Mouse (Mus musculus) stomach, postnatal 0 days (tissue): Measurements from ENCODE around the gene Mctp1. TPM values are rescaled to one million over a fixed set of nuclear protein-coding genes. Genes with fewer than 3 reads are reported as not detected.

Experiments
- ATAC-seq: fragments of 200-750 bp; cut with Nextera tagmentation; 2 replicates; pipeline ENCODE4 v1.8.0; 2017; ENCODE audit not compliant: low FRiP score, low TSS enrichment
- DNase-seq: peaks from one replicate; pipeline ENCODE4 v3.0.0-alpha.2; 2016; ENCODE audit warnings: low spot score
- H3K27ac ChIP-seq: fragments of 300-500 bp; sonication (generic); replicated peaks from 2 replicates; pipeline ENCODE4 v1.5.1; 2014; ENCODE audit warnings: mild to moderate bottlenecking, control low read depth
- H3K27me3 ChIP-seq: fragments of 300-500 bp; sonication (generic); 2 replicates; pipeline ENCODE4 v1.6.1; 2014; ENCODE audit warnings: low read length; ENCODE audit not compliant: control insufficient read depth, insufficient read depth
- H3K36me3 ChIP-seq: fragments of 300-500 bp; sonication (generic); 2 replicates; pipeline ENCODE4 v1.6.1; 2014; ENCODE audit warnings: low read length, mixed read lengths; ENCODE audit not compliant: control insufficient read depth, insufficient read depth
- H3K4me1 ChIP-seq: fragments of 300-500 bp; sonication (generic); replicated peaks from 2 replicates; pipeline ENCODE4 v1.6.1; 2014; ENCODE audit warnings: antibody characterized with exemption; ENCODE audit not compliant: control insufficient read depth, insufficient read depth
- H3K4me2 ChIP-seq: fragments of 300-500 bp; sonication (generic); replicated peaks from 2 replicates; pipeline ENCODE4 v1.6.1; 2014; ENCODE audit warnings: low read depth, mild to moderate bottlenecking, control low read depth, moderate library complexity
- H3K4me3 ChIP-seq: fragments of 300-500 bp; sonication (generic); 2 replicates; pipeline ENCODE4 v1.5.1; 2014; ENCODE audit warnings: low read depth, low read length, control low read depth
- H3K9ac ChIP-seq: fragments of 300-500 bp; sonication (generic); 2 replicates; pipeline ENCODE4 v1.6.1; 2014; ENCODE audit warnings: mild to moderate bottlenecking, low read length, control low read depth, mixed read lengths
- H3K9me3 ChIP-seq: fragments of 300-500 bp; sonication (generic); 2 replicates; pipeline ENCODE4 v1.6.1; 2016; ENCODE audit warnings: low read length; ENCODE audit not compliant: control insufficient read depth
- CTCF ChIP-seq: IDR thresholded peaks from 2 replicates; pipeline ENCODE4 v1.5.1; 2016; ENCODE audit warnings: antibody characterized with exemption, low read depth, mild to moderate bottlenecking, moderate library complexity
- EP300 ChIP-seq: optimal IDR thresholded peaks from 2 replicates; pipeline ENCODE3; 2016; ENCODE audit warnings: antibody characterized with exemption
- WGBS: fragments of 180-500 bp; shearing (Covaris S2); extraction: QIAGEN DNeasy Blood & Tissue Kit; methylation state at CpG from one replicate; pipeline ENCODE4 v1.1.7; 2014; 5-methylcytosine and 5-hydroxymethylcytosine counted together
- polyA plus RNA-seq: library from polyadenylated mRNA; unstranded; fragments of >200 nt; fragmentation: Nextera tagmentation; extraction: Ambion mirVana; gene quantifications from 2 replicates; pipeline ENCODE4 v1.2.1, GENCODE M21; 2015

Mctp1 gene
- polyA plus RNA-seq, 1 experiment from 2014 or later, result 1.1 TPM

DNA sequence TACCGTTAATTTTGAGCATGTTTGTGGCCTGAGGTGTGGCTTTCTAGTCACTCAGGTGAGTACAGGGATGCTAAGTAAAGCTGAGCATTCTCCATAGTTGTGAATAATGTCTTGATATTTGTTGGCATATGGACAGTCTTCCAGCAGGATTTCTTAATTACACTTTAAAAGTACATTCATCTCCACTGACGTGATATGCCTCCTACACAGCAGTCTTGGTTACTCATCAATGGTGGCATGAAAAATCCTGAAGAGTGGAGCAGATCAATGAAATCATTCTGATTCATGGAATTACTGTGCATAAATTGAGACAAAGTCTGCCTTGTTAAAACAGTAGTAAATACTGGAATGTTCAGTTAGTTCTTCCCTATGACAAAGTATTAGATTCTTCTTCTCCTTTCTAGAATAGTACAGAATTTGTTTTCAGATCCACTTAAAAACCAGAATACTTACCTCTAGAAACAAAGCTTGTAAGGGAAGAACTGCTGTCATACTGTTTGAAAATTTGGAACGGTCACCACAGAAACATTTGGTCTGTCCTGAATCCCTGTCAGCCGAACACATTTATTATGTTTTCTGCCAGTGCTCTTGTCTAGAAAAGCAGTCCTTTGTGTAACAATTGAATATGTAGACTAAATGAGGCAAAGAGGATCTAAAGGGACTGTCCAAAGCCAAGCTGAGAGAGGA lies 511.6 kb downstream of the Mctp1 start:
- no peaks in the 10 kb centered on the region for H3K27me3 ChIP-seq
- H3K9ac ChIP-seq, result no peak overlapping the region
- no peaks in the 10 kb centered on the region for H3K36me3 ChIP-seq
- ATAC-seq (no peak), DNase-seq (no peak)
- 72% methylated on average over 4 of the region's 4 CpGs for WGBS
- no peaks in the 10 kb centered on the region for H3K9me3 ChIP-seq
- H3K4me2 ChIP-seq, result no peak overlapping the region
- no peak overlapping the region for H3K27ac ChIP-seq
- TF ChIP-seq CTCF, result no peak
- no peak for TF ChIP-seq EP300
- no peak overlapping the region for H3K4me3 ChIP-seq
- no peaks in the 10 kb centered on the region for H3K4me1 ChIP-seq

DNA sequence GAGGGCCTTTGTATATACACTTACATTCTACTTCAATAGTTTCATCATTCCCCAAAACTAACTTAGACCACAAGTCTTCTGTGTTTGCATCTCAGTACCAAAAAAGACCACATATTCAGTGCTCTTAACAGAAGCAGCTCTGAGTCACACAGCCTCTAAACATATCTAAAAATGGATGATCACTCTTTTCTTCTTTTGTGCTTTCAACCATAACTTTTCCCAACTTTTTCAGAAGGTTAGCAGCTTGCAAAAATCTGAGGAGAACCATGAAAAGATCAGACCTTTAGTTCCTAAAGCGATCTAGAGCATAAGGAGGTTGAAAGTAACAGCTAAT lies 512.1 kb downstream of the Mctp1 start:
- Histone ChIP-seq H3K27ac (no peak overlapping the region), H3K9ac (no peak overlapping the region), H3K4me1 (no peaks in the 10 kb centered on the region), H3K4me2 (no peak overlapping the region), H3K27me3 (no peaks in the 10 kb centered on the region), H3K4me3 (no peak overlapping the region), H3K9me3 (no peaks in the 10 kb centered on the region), H3K36me3 (no peaks in the 10 kb centered on the region)
- WGBS, result 78% methylated on average over 1 of the region's 1 CpGs
- no peak for ATAC-seq
- DNase-seq, result no peak
- TF ChIP-seq CTCF (no peak), EP300 (no peak)

DNA sequence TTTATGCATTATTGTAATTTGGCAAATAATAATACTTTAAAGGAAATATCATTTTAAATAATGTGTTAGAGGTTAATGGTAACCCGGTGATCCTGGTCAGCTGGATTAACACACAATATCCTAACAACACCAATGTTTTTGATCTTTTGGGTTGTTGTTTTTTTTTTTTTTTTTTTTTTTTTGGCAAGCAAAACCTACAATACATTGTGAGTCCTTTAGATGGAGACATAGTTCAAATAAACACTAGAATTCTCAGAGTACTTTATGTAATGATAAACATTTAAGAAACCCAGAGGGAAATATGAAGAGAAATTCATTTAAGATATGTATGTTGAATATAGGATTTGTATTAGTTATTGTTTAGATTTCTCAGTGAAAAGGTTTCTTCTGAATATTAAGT lies 534.0 kb downstream of the Mctp1 start:
- ATAC-seq, result no peak
- WGBS, result 82% methylated on average over 1 of the region's 1 CpGs
- TF ChIP-seq CTCF (no peak), EP300 (no peak)
- Histone ChIP-seq H3K4me3 (no peak overlapping the region), H3K9ac (no peak overlapping the region), H3K36me3 (no peaks in the 10 kb centered on the region), H3K4me1 (no peaks in the 10 kb centered on the region), H3K9me3 (no peaks in the 10 kb centered on the region), H3K27ac (no peak overlapping the region), H3K4me2 (no peak overlapping the region), H3K27me3 (no peaks in the 10 kb centered on the region)
- DNase-seq, result no peak

DNA sequence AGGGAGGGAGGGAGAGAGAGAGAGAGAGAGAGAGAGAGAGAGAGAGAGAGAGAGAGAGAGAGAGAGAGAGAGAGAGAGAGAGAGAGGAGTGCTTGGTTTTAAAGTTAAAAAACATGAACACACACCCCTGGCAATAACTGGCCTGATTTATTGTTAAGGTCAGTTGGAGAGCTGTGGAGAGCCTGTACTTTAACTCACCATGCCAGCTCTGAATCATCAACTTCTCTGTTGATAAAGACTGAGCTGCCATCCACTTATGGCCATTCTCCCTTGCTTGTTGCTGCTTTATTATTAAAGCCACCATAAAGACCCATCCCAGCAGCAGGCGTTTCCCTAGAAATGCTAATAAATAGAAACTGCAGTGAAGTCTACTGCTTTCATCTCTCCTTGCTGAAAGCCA lies 542.5 kb downstream of the Mctp1 start:
- Histone ChIP-seq H3K27me3 (no peaks in the 10 kb centered on the region), H3K9ac (no peak overlapping the region), H3K4me1 (no peaks in the 10 kb centered on the region), H3K4me3 (no peak overlapping the region), H3K9me3 (no peaks in the 10 kb centered on the region), H3K36me3 (no peaks in the 10 kb centered on the region), H3K27ac (no peak overlapping the region), H3K4me2 (no peak overlapping the region)
- no peak for DNase-seq
- no peak for ATAC-seq
- WGBS, result 71% methylated on average over 1 of the region's 1 CpGs
- TF ChIP-seq EP300 (no peak), CTCF (no peak)

DNA sequence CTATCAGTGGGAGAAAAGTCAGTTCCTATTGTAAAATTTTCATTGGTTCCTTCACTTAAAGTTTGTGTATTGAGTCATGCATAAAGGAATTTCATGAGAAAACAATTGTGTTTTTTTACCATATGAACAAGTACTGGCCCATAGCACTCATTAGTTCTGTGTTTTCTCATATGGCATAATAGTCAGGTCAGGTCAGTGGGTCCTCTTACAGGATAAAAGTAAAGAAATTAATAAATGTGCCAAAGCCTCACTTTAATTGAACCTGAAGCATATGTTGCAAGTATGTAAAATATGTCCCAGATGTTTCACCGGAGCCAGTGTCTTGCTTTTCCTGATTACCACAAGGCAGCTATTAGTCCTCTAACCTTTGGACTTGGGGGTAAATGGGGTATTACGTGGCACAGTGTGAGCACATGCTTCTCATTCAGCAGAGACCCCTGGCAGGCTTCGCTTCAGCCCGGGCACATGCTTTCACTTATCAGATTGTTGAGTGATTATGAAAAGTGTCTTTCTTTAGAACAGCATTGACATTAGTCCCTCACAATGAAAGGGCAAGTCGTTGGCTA lies 543.6 kb downstream of the Mctp1 start:
- DNase-seq, result no peak
- whole genome bisulfite sequencing, result 59% methylated on average over 5 of the region's 5 CpGs

DNA sequence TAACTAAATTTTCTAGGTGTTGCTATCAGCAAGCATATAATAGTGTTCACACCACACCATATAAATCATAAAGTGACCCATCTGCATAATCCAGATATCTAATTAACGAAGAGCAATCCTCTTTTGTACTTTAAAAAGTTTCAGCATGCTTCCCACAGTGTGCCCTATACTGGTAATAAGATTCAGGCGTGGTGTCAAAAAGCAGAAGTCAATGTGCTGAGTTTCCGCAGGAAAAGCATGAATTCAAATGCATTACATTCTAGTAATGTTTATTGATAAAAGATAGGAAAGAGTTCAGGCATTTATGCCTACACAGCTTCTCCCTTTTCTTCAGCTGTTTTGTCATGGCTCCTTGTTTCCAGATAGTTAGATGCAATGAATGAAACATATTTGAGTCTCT lies 544.8 kb downstream of the Mctp1 start:
- TF ChIP-seq CTCF, result no peak
- TF ChIP-seq EP300, result no peak
- Histone ChIP-seq H3K9ac (no peak overlapping the region), H3K4me1 (no peaks in the 10 kb centered on the region), H3K27ac (no peak overlapping the region), H3K4me3 (no peak overlapping the region), H3K9me3 (no peaks in the 10 kb centered on the region), H3K27me3 (no peaks in the 10 kb centered on the region), H3K4me2 (no peak overlapping the region), H3K36me3 (no peaks in the 10 kb centered on the region)
- 80% methylated on average over 3 of the region's 3 CpGs for WGBS
- ATAC-seq (no peak), DNase-seq (no peak)

More for the DNA sequence above, 543.6 kb downstream of the Mctp1 start:
- no peak for ATAC-seq
- H3K9me3 ChIP-seq, result no peaks in the 10 kb centered on the region
- H3K27ac ChIP-seq, result no peak overlapping the region
- no peak overlapping the region for H3K4me3 ChIP-seq
- H3K27me3 ChIP-seq, result no peaks in the 10 kb centered on the region
- H3K4me1 ChIP-seq, result no peaks in the 10 kb centered on the region
- H3K9ac ChIP-seq, result no peak overlapping the region
- H3K36me3 ChIP-seq, result no peaks in the 10 kb centered on the region
- no peak for TF ChIP-seq CTCF
- TF ChIP-seq EP300, result no peak
- H3K4me2 ChIP-seq, result no peak overlapping the region
